Mouse (Mus musculus) frontal cortex, postnatal 10 days (tissue): ENCODE results near the gene Kcnn3.

ENCODE experiments used
- DNase-seq, 2 experiments: peaks; one replicate each; pipeline ENCODE4 v3.0.0; 2022; ENCODE audit warnings: low spot score in 2 of 2, mixed read lengths in 1 of 2

The Kcnn3 gene

GRCm38 (mm10) chr3:89519894-89520293 lies at the start of gene Kcnn3:
Gene Kcnn3, plus strand, starts transcription at chr3:89520164.
- peak; percentile 87 to 91 for DNase-seq

- no peak for DNase-seq
Observed at GRCm38 (mm10) chr3:89472280-89472679, 47.7 kb upstream of the Kcnn3 start.

- DNase-seq = no peak
Observed at GRCm38 (mm10) chr3:89473838-89474237, 46.1 kb upstream of the Kcnn3 start.

- no peak for DNase-seq
Observed at GRCm38 (mm10) chr3:89479055-89479454, 40.9 kb upstream of the Kcnn3 start.

GRCm38 (mm10) chr3:89481488-89481887 lies 38.5 kb upstream of the Kcnn3 start:
- no peak for DNase-seq

- DNase-seq = no peak
Observed at GRCm38 (mm10) chr3:89482249-89482648, 37.7 kb upstream of the Kcnn3 start.

- peak; percentile 22 to 60 for DNase-seq
Observed at GRCm38 (mm10) chr3:89484766-89485524, 35.0 kb upstream of the Kcnn3 start.

GRCm38 (mm10) chr3:89486111-89486510 lies 33.9 kb upstream of the Kcnn3 start:
- DNase-seq = no peak

- DNase-seq = no peak
Observed at GRCm38 (mm10) chr3:89486916-89487702, 32.9 kb upstream of the Kcnn3 start.

GRCm38 (mm10) chr3:89490790-89491189 lies 29.2 kb upstream of the Kcnn3 start:
- no peak for DNase-seq

GRCm38 (mm10) chr3:89491559-89491958 lies 28.4 kb upstream of the Kcnn3 start:
- DNase-seq = no peak

- no peak for DNase-seq
Observed at GRCm38 (mm10) chr3:89492701-89493151, 27.2 kb upstream of the Kcnn3 start.

- DNase-seq = no peak
Observed at GRCm38 (mm10) chr3:89494630-89495029, 25.3 kb upstream of the Kcnn3 start.

GRCm38 (mm10) chr3:89496366-89496765 lies 23.6 kb upstream of the Kcnn3 start:
- DNase-seq = no peak

GRCm38 (mm10) chr3:89499696-89500095 lies 20.3 kb upstream of the Kcnn3 start:
- no peak for DNase-seq

GRCm38 (mm10) chr3:89501486-89501885 lies 18.5 kb upstream of the Kcnn3 start:
- DNase-seq = no peak

- DNase-seq = no peak
Observed at GRCm38 (mm10) chr3:89502551-89502950, 17.4 kb upstream of the Kcnn3 start.

GRCm38 (mm10) chr3:89508041-89508440 lies 11.9 kb upstream of the Kcnn3 start:
- DNase-seq = no peak

GRCm38 (mm10) chr3:89510979-89511378 lies 9.0 kb upstream of the Kcnn3 start:
- peak in 1 of 2 experiments; percentile 52 for DNase-seq

GRCm38 (mm10) chr3:89511400-89511799 lies 8.6 kb upstream of the Kcnn3 start:
- DNase-seq = no peak

GRCm38 (mm10) chr3:89512225-89512624 lies 7.7 kb upstream of the Kcnn3 start:
- no peak for DNase-seq

- DNase-seq = no peak
Observed at GRCm38 (mm10) chr3:89515444-89515843, 4.5 kb upstream of the Kcnn3 start.

- DNase-seq = no peak
Observed at GRCm38 (mm10) chr3:89516321-89516720, 3.6 kb upstream of the Kcnn3 start.
